Mouse (Mus musculus) forebrain, postnatal 0 days (tissue): ENCODE results near the gene Vmp1. TPM values are rescaled to one million over a fixed set of nuclear protein-coding genes. Genes with fewer than 3 reads are reported as not detected.

Experiments used
- ATAC-seq: fragments of 200-750 bp; cut with Nextera tagmentation; 2 replicates; pipeline ENCODE4 v1.8.0; 2017; ENCODE audit warnings: mild to moderate bottlenecking, moderate library complexity
- DNase-seq: peaks from one replicate; pipeline ENCODE4 v3.0.0-alpha.2; 2015
- H3K27ac ChIP-seq: fragments of 300-500 bp; sonication (generic); 2 replicates; pipeline ENCODE4 v1.5.1; 2014; ENCODE audit warnings: low read depth, mild to moderate bottlenecking, antibody characterized with exemption, low read length, moderate library complexity, mixed read lengths
- H3K27me3 ChIP-seq: fragments of 300-500 bp; sonication (generic); 2 replicates; pipeline ENCODE4 v1.6.1; 2014; ENCODE audit warnings: mild to moderate bottlenecking, low read length, mixed read lengths; ENCODE audit not compliant: insufficient read depth
- H3K36me3 ChIP-seq: fragments of 300-500 bp; sonication (generic); 2 replicates; pipeline ENCODE4 v1.6.1; 2014; ENCODE audit warnings: mild to moderate bottlenecking, moderate library complexity; ENCODE audit not compliant: insufficient read depth
- H3K4me1 ChIP-seq: fragments of 300-500 bp; sonication (generic); 2 replicates; pipeline ENCODE4 v1.6.1; 2014; ENCODE audit warnings: antibody characterized with exemption; ENCODE audit not compliant: insufficient read depth
- H3K4me2 ChIP-seq: fragments of 300-500 bp; sonication (generic); 2 replicates; pipeline ENCODE4 v1.6.1; 2014; ENCODE audit warnings: low read depth, mild to moderate bottlenecking, moderate library complexity
- H3K4me3 ChIP-seq: fragments of 300-500 bp; sonication (generic); 2 replicates; pipeline ENCODE4 v1.5.1; 2014; ENCODE audit warnings: low read depth, low read length, mixed read lengths
- H3K9ac ChIP-seq: fragments of 300-500 bp; sonication (generic); 2 replicates; pipeline ENCODE4 v1.6.1; 2014; ENCODE audit warnings: mild to moderate bottlenecking
- H3K9me3 ChIP-seq: fragments of 300-500 bp; sonication (generic); 2 replicates; pipeline ENCODE4 v1.6.1; 2016; ENCODE audit warnings: low read length
- CTCF ChIP-seq: sonication (generic); IDR thresholded peaks from 2 replicates; pipeline ENCODE4 v1.5.1; 2016; ENCODE audit warnings: antibody characterized with exemption, control low read depth, low read depth
- WGBS: fragments of 180-500 bp; shearing (Covaris S2); extraction: QIAGEN DNeasy Blood & Tissue Kit; methylation state at CpG from one replicate; pipeline ENCODE4 v1.1.7; 2014; 5-methylcytosine and 5-hydroxymethylcytosine counted together
- polyA plus RNA-seq: library from polyadenylated mRNA; unstranded; fragments of >200 nt; fragmentation: Nextera tagmentation; extraction: Ambion mirVana; gene quantifications from 2 replicates; pipeline ENCODE4 v1.2.1, GENCODE M21; 2015
- total RNA-seq: library from RNA; depleted of rRNA; stranded (reverse); fragments of >200 nt; gene quantifications from 2 replicates; pipeline ENCODE4 v1.2.3, GENCODE M21; 2014

Vmp1 gene
- total and polyA plus RNA-seq, 2 experiments from 2014 or later, result 59.5 to 131 TPM

- Histone ChIP-seq H3K9ac (no peak overlapping the region), H3K4me2 (no peak overlapping the region), H3K27ac (no peak overlapping the region), H3K9me3 (no peaks in the 10 kb centered on the region), H3K4me1 (no peaks in the 10 kb centered on the region), H3K27me3 (no peaks in the 10 kb centered on the region), H3K36me3 (no peaks in the 10 kb centered on the region), H3K4me3 (no peak overlapping the region)
- no peak for TF ChIP-seq CTCF
- no peak for ATAC-seq
- WGBS, result 78% methylated on average over 7 of the region's 7 CpGs
- DNase-seq, result no peak
Measured at GRCm38 (mm10) chr11:86596187-86596960, 87.3 kb downstream of the Vmp1 start.

DNA sequence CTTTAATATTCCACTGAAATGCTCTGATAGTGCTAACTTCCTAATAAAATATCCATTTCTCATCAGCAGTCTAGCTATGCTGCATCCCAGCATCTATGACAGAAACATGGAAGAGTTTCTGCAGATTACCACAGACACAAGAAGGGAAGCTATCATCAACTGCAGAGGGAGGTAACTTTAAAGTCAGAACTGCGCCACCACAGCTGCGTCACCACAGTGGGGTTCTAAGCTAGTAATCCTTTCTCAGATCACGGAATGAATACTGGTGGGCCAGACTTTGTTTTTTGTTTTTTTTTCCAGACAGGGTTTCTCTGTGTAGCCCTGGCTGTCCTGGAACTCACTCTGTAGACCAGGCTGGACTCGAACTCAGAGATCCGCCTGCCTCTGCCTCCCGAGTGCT, 88.3 kb downstream of the Vmp1 start:
- Histone ChIP-seq H3K4me1 (no peaks in the 10 kb centered on the region), H3K27me3 (no peaks in the 10 kb centered on the region), H3K9me3 (no peaks in the 10 kb centered on the region), H3K4me3 (no peak overlapping the region), H3K4me2 (no peak overlapping the region), H3K36me3 (no peaks in the 10 kb centered on the region), H3K27ac (no peak overlapping the region), H3K9ac (no peak overlapping the region)
- DNase-seq (no peak), ATAC-seq (no peak)
- TF ChIP-seq CTCF, result no peak
- WGBS, result 92% methylated on average over 6 of the region's 6 CpGs

DNA sequence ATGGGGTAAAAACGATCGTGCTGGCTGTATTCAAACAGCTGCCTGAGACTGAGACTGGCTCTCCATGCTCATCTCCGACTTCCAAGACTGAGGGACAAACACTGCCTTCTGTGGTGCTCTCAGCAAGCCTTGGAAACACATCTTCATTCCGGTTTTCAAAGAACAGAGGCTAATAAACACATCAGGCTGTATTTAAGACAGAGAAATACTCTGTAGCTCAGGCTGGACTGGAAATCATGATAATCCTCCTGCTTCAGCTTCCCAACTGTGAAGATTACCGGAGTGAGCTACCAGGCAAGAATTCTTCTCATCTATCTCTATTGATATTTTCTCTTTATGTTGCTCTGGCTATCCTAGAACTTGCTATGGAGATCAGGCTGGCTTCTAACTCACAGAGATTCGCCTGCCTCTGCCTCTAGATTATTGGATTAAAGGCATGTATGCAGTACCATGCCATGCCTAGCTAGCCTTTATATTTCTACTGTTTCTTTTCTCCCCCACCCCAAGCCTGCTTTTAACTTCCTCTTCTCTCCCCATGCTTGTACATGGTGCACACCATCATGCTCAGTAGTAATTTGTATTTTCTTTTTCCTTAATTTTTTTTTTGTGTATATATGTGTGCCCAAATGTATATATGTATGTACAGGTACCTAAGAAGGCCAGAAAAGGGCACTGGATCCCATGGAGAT, 89.3 kb downstream of the Vmp1 start:
- no peaks in the 10 kb centered on the region for H3K27me3 ChIP-seq
- no peaks in the 10 kb centered on the region for H3K36me3 ChIP-seq
- no peak overlapping the region for H3K9ac ChIP-seq
- no peak for TF ChIP-seq CTCF
- 80% methylated on average over 6 of the region's 6 CpGs for WGBS
- ATAC-seq, result no peak
- DNase-seq, result no peak
- H3K27ac ChIP-seq, result no peak overlapping the region
- H3K4me3 ChIP-seq, result no peak overlapping the region
- no peak overlapping the region for H3K4me2 ChIP-seq
- no peaks in the 10 kb centered on the region for H3K4me1 ChIP-seq
- no peaks in the 10 kb centered on the region for H3K9me3 ChIP-seq

GRCm38 (mm10) chr11:86593443-86593842, 90.2 kb downstream of the Vmp1 start:
- H3K27ac ChIP-seq, result no peak overlapping the region
- no peaks in the 10 kb centered on the region for H3K9me3 ChIP-seq
- no peak overlapping the region for H3K9ac ChIP-seq
- no peak for TF ChIP-seq CTCF
- 59% methylated on average over 5 of the region's 5 CpGs for WGBS
- DNase-seq (no peak), ATAC-seq (no peak)
- no peaks in the 10 kb centered on the region for H3K27me3 ChIP-seq
- no peak overlapping the region for H3K4me3 ChIP-seq
- H3K36me3 ChIP-seq, result no peaks in the 10 kb centered on the region
- H3K4me1 ChIP-seq, result no peaks in the 10 kb centered on the region
- H3K4me2 ChIP-seq, result no peak overlapping the region

- ATAC-seq (no peak), DNase-seq (no peak)
- H3K4me3 ChIP-seq, result no peak overlapping the region
- no peaks in the 10 kb centered on the region for H3K36me3 ChIP-seq
- H3K9ac ChIP-seq, result no peak overlapping the region
- H3K4me1 ChIP-seq, result no peaks in the 10 kb centered on the region
- H3K27ac ChIP-seq, result no peak overlapping the region
- 32% methylated on average over 3 of the region's 3 CpGs for WGBS
- no peak overlapping the region for H3K4me2 ChIP-seq
- H3K9me3 ChIP-seq, result no peaks in the 10 kb centered on the region
- no peaks in the 10 kb centered on the region for H3K27me3 ChIP-seq
- TF ChIP-seq CTCF, result no peak
Measured at GRCm38 (mm10) chr11:86592993-86593392, 90.6 kb downstream of the Vmp1 start.

GRCm38 (mm10) chr11:86591931-86592616, 91.6 kb downstream of the Vmp1 start:
- WGBS, result 83% methylated on average over 2 of the region's 2 CpGs
- Histone ChIP-seq H3K36me3 (no peaks in the 10 kb centered on the region), H3K4me2 (no peak overlapping the region), H3K4me3 (no peak overlapping the region), H3K27ac (no peak overlapping the region), H3K4me1 (no peaks in the 10 kb centered on the region), H3K27me3 (no peaks in the 10 kb centered on the region), H3K9ac (no peak overlapping the region), H3K9me3 (no peaks in the 10 kb centered on the region)
- DNase-seq, result no peak
- TF ChIP-seq CTCF, result no peak
- ATAC-seq, result no peak
